Mouse (Mus musculus) MN1 (cell line): ENCODE data around the gene Spock1.

Experiments
- DNase-seq: peaks from one replicate; pipeline ENCODE4 v3.0.0-alpha.2; 2016; ENCODE audit warnings: low spot score

Spock1 gene

GRCm38 (mm10) chr13:57858491-57858890 lies 49.6 kb downstream of the Spock1 start:
- DNase-seq: no peak

GRCm38 (mm10) chr13:57857016-57857415 lies 51.1 kb downstream of the Spock1 start:
- DNase-seq: no peak

GRCm38 (mm10) chr13:57856311-57856853 lies 51.8 kb downstream of the Spock1 start:
- DNase-seq: no peak

GRCm38 (mm10) chr13:57855766-57856165 lies 52.4 kb downstream of the Spock1 start:
- DNase-seq: no peak

- no peak for DNase-seq
Measured at GRCm38 (mm10) chr13:57854416-57854815, 53.7 kb downstream of the Spock1 start.

GRCm38 (mm10) chr13:57853621-57854020 lies 54.5 kb downstream of the Spock1 start:
- no peak for DNase-seq

GRCm38 (mm10) chr13:57853156-57853555 lies 55.0 kb downstream of the Spock1 start:
- DNase-seq: no peak

GRCm38 (mm10) chr13:57848931-57849330 lies 59.2 kb downstream of the Spock1 start:
- no peak for DNase-seq

- no peak for DNase-seq
Measured at GRCm38 (mm10) chr13:57847101-57847500, 61.0 kb downstream of the Spock1 start.

GRCm38 (mm10) chr13:57846468-57846867 lies 61.7 kb downstream of the Spock1 start:
- DNase-seq: no peak

GRCm38 (mm10) chr13:57841141-57841848 lies 66.8 kb downstream of the Spock1 start:
- DNase-seq: no peak

- no peak for DNase-seq
Measured at GRCm38 (mm10) chr13:57837691-57838437, 70.3 kb downstream of the Spock1 start.

GRCm38 (mm10) chr13:57831374-57832163 lies 76.6 kb downstream of the Spock1 start:
- DNase-seq: no peak

GRCm38 (mm10) chr13:57830896-57831295 lies 77.2 kb downstream of the Spock1 start:
- no peak for DNase-seq

GRCm38 (mm10) chr13:57830091-57830490 lies 78.0 kb downstream of the Spock1 start:
- no peak for DNase-seq

GRCm38 (mm10) chr13:57816276-57816675 lies 91.9 kb downstream of the Spock1 start:
- no peak for DNase-seq

- no peak for DNase-seq
Measured at GRCm38 (mm10) chr13:57812643-57813042, 95.5 kb downstream of the Spock1 start.

GRCm38 (mm10) chr13:57811253-57811652 lies 96.9 kb downstream of the Spock1 start:
- DNase-seq: no peak

- DNase-seq: no peak
Measured at GRCm38 (mm10) chr13:57810816-57811215, 97.3 kb downstream of the Spock1 start.

GRCm38 (mm10) chr13:57810083-57810482 lies 98.0 kb downstream of the Spock1 start:
- DNase-seq: no peak

- DNase-seq: no peak
Measured at GRCm38 (mm10) chr13:57809603-57810002, 98.5 kb downstream of the Spock1 start.

GRCm38 (mm10) chr13:57806816-57807215 lies 101.3 kb downstream of the Spock1 start:
- DNase-seq: no peak
